Mouse (Mus musculus) brain, adult 2 months (tissue): Measurements from ENCODE around the gene Tnfsfm13.
"Not testable (repeated sequence)": the region's sequence is repeated elsewhere in the genome, so short reads cannot be mapped to it uniquely, and the experiment has no call there.

Source experiments
- DNase-seq: peaks from one replicate; pipeline ENCODE4 v3.0.0; 2011; ENCODE audit warnings: low read depth, low spot score

Gene Tnfsfm13

GRCm38 (mm10) chr11:69704613-69705010 lies 8.7 kb upstream of the Tnfsfm13 start:
- DNase-seq, result no peak

DNA sequence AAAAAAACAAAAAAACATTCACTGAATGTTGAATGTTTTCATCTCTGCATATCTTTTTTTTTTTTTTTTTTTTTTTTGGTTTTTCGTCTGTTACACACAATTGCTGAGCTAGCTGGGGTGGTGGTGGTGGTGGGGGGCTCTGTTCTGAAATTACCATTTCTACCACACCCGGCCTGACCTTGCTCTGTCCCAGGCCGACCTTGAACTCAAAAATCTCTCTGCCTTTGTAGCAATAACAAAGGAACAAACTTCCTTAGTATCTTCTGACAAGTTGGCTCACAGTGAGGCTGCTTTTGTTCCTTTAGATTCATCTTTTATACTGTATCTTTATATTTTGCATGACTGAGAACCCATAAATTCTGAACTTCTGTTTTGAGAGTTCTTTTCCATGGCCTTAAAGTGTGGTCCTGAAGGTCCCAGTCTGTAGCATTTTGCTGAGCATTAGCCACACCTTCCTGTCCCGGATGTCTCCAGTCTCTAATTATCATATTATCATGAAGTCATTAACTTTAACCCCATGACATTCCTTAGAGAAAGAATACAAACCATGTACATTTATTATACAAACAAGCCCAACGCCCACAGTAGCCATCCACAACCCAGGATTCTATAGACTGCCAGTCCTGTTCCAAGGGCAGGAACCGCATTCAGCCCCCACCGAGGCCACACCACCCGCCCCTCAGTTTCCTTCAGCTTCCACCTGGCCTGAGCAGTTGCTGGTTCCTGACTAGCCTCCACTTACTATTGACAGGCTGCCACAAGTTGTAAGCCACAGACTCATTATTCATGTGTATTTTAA lies 8.1 kb upstream of the Tnfsfm13 start:
- no peak for DNase-seq

DNA sequence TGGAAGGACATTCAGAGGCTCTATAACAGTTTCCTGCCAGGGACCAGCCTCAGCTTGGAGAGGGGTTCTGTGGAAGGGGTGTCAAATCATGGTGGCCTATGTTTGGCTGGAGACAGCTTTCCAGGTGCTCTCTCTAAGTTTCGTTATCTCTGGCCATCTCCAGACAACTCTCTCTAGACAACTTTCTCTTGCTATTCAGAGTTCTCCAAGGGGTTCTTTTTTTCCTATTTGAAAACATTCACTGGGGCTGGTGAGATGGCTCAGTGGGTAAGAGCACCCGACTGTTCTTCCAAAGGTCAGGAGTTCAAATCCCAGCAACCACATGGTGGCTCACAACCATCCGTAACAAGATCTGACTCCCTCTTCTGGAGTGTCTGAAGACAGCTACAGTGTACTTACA lies 7.5 kb upstream of the Tnfsfm13 start:
- DNase-seq, result not testable (repeated sequence)

DNA sequence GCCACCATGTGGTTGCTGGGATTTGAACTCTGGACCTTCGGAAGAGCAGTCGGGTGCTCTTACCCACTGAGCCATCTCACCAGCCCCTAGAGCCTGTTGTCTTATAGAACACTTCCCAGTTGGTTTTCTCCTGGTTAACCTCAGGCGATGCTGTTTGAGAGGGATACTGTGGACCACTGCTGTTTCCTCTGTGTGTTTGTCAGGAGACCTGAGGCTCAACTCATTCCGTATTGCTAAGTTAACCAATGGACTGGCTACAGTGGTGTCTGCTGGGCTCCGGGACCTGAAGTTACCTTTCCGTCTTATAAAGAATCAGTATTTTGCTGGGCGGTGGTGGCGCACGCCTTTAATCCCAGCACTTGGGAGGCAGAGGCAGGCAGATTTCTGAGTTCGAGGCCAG lies 7.0 kb upstream of the Tnfsfm13 start:
- DNase-seq, result not testable (repeated sequence)

DNA sequence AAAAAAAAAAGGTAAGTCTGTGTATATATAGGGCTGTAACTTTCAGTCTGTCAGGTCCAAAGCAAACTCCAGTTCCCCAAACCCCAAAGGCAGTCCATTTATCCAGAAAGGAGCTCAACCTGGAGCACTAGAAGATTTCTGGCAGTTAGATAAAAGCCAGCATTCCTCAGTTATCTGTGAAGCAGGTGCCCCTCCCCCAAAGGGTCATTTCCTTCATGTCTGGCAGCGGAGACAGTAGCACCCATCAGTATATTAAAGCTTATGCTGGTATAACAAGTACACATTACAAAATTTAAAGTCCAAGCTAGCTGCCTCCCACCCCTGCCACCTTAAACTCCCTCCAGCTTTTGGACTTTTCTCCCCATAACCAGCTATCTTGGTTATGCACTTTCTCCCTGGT lies 3.7 kb upstream of the Tnfsfm13 start:
- DNase-seq, result no peak

DNA sequence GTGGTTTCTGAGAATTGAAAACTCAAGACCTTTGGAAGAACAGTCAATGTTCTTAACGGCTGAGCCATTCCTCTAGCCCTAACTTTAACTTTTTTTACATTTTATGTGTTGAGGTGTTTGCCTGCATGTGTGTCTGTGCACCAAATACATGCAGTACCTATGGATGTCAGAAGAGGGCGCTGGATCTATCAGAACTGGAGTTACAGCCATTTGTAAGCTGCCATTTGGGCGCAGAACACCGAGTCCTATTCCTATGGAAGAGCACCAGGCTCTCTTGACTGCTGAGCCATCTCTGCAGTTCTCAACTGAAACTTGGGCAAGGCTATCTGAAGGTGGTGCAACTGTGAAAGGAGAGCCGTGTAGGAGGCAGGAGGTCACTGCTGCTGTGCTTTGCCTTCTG lies 2.7 kb upstream of the Tnfsfm13 start:
- no peak for DNase-seq

GRCm38 (mm10) chr11:69697396-69697795 lies 1.5 kb upstream of the Tnfsfm13 start:
- DNase-seq, result no peak

DNA sequence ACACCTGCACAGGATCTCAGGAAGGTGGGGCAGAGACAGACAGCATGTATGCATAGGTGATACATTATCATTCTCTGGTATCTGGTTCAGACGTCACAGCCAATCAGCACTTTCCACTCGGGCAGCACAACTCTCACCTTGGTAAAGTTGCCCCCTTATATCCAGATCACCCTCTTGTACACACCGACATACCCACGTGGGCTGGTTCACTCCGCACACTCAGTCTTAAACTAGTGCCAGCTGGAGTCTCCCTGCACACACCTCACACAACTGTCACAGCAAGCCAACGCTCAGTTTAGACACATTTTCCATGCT lies 895 bp downstream of the Tnfsfm13 start:
- peak; percentile 78 for DNase-seq

- no peak for DNase-seq
Observed at GRCm38 (mm10) chr11:69693421-69693965, 2.4 kb downstream of the Tnfsfm13 start.

- DNase-seq, result no peak
Observed at GRCm38 (mm10) chr11:69692863-69693262, 3.0 kb downstream of the Tnfsfm13 start.

DNA sequence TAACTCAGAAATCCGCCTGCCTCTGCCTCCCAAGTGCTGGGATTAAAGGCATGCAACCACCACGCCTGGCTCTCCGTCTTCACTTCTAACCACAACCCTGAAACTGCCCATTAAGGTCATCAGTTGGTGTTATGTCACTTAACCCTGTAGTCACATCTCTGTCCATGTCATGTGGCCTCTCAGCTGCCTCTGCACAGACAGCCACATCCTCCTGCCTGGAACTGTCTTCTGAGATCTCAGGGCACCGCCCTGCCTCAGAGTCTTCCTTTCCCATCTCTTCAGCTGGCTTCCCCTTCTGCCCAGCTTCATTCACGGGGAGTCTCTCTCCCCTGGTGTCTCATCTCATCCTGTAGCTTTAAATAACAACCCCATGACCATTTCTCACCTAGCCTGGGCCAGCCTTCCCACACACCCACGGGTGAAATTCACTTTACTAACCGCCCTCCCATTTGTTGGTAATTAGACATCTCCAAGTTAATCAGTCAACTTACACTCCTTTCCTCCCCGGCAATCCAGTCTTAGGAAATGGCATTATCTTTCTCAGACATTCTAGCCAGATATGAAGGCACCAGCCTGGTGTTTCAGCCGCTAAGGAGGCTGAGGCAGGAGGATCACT lies 3.6 kb downstream of the Tnfsfm13 start:
- peak; percentile 20 for DNase-seq

DNA sequence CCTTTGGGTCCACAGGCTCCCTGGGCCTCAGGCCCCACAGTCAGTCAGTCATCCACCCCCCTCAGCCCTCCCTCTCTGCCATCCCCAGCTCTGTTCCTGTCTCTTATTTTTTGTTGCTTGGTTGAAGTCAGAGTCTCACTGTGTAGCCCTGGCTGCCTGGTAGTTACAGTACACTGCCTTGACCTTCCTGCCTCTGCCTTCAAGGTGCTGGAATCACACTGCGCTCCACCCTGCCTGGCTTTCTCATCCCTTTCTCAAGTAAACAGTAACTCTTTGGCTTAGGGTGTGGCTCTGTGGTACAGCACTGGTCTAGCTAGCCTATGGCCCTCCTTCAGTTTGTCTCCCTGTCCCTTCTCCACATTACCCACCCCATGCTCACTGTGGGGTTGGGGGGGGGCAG lies 6.0 kb downstream of the Tnfsfm13 start:
- no peak for DNase-seq

DNA sequence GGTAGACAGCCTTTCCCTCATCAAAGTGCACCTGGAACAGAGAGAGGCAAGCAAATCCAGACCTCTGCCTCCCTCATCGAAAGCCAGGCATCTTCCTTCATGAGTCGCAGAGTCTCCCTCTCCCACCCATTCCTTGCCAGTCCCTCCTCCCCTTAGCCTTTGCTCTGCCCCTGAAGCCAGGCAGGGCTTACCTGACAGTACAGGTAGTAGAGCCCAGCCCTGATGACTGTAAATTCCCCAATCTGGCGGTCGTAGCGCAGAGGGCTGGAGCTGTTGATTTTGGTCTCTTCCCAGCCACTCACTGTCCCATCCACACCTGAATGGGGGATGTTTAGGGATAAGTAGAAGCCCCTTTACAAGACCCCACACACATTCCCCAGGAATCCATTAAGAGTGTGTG lies 8.8 kb downstream of the Tnfsfm13 start:
- DNase-seq, result no peak

- DNase-seq, result peak; percentile 67
Observed at GRCm38 (mm10) chr11:69686377-69686776, 9.5 kb downstream of the Tnfsfm13 start.

GRCm38 (mm10) chr11:69685526-69686148 lies 10.3 kb downstream of the Tnfsfm13 start, which contains the start of gene Tnfsf13:
Gene Tnfsf13, minus strand, starts transcription at chr11:69685784.
- DNase-seq, result peak; percentile 93

DNA sequence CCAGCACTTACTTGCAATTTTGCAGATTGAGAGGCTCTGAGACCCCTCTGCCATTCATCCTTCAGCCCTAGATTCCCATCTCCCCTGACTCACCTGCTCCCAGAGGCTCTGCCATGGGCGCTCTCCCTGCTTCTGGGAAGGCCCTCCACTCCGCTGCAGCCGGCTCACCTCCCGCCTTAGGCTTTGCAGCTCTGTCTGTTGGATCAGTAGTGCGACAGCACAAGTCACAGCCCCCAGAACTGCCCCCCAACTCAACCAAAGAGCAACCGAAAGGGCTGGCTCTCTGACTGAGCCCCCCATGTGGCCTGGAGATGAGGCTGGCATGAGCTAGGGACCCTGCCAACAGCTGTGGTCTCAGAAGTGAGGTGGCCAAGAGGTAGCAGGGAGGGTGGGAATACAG lies 11.0 kb downstream of the Tnfsfm13 start:
- no peak for DNase-seq

DNA sequence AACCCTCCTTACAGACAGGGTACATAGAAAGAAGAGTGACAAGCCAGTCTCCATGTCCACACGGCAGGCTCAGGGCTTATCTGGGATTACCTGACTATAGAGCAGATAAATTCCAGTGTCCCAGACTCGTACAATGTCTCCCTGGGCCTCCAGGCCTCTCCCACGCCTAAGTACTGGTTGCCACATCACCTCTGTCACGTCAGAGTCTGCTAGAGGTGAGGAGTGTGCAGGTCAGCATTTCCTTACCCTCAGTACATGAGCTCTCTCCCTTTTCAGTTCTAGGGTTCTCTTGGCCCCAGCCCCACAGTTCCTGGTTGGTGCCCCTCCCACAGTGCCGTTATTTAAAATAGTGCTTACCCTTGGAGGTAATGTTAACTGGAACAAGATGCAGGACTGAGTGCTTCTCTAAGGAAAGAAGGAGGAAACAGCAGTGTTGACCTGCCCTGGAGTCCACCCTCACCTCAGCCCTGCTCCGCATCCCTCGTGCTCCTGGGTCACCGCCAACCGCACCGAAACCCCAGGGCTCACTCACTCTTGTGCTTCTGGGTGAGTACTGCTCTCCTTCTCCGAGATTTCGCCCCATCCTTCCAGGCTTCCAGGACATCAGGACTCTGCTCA lies 11.7 kb downstream of the Tnfsfm13 start:
- DNase-seq, result no peak

DNA sequence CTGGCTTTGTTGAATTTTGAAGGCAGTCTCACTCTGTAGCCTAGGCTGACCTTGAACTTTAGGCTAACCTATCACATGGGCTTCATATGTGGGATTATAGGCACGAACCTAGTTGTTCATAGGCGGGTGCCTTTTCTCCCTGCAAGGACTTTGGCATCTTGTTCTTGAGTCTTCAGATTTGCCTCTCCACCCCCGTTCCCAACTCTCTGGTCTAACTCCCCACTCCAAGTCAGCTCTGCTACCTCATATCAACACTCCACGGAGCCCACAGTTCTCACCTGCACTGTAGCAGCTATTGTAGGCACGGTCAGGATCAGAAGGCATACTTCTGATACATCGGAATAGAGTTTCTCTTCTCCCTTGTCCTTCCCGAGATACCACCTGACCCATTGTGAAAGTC lies 12.3 kb downstream of the Tnfsfm13 start:
- no peak for DNase-seq

GRCm38 (mm10) chr11:69682840-69683533 lies 12.9 kb downstream of the Tnfsfm13 start:
- peak; percentile 95 for DNase-seq

- no peak for DNase-seq
Observed at GRCm38 (mm10) chr11:69682209-69682839, 13.6 kb downstream of the Tnfsfm13 start.
